Mouse (Mus musculus) cerebellum, adult 2 months (tissue): ENCODE measurements around the gene Sugt1.

Experiments
- CTCF ChIP-seq: fragments of 200-500 bp; IDR thresholded peaks from 2 replicates; pipeline ENCODE4 v1.5.1; 2011; ENCODE audit warnings: low read depth, mild to moderate bottlenecking, control low read depth, low read length, moderate library complexity, borderline replicate concordance; ENCODE audit not compliant: insufficient read depth
- POLR2A ChIP-seq: fragments of 200-500 bp; IDR thresholded peaks from 2 replicates; pipeline ENCODE4 v1.6.1; 2011; ENCODE audit warnings: low read length, control low read depth, borderline replicate concordance; ENCODE audit not compliant: insufficient read depth

- no peak for TF ChIP-seq POLR2A
- TF ChIP-seq CTCF, result no peak
Observed at GRCm38 (mm10) chr14:79594069-79594468, 6.6 kb downstream of the Sugt1 start.
